Mouse (Mus musculus) limb, embryonic 14.5 days (tissue): ENCODE results near the gene Msmp. TPM values are rescaled to one million over a fixed set of nuclear protein-coding genes. Genes with fewer than 3 reads are reported as not detected.

ENCODE experiments used
- ATAC-seq: fragments of 200-750 bp; cut with Nextera tagmentation; 2 replicates; pipeline ENCODE4 v1.8.0; 2017; ENCODE audit warnings: low read depth, moderate number of reproducible peaks, moderate TSS enrichment; ENCODE audit not compliant: low FRiP score
- DNase-seq: peaks from one replicate; pipeline ENCODE4 v3.0.0-alpha.2; 2015; ENCODE audit warnings: low spot score
- H3K27ac ChIP-seq: fragments of 300-500 bp; sonication (generic); replicated peaks from 2 replicates; pipeline ENCODE4 v1.5.1; 2014; ENCODE audit warnings: low read depth, mild to moderate bottlenecking, low read length, moderate library complexity, mixed read lengths
- H3K27me3 ChIP-seq: fragments of 300-500 bp; sonication (generic); 2 replicates; pipeline ENCODE4 v1.6.1; 2014; ENCODE audit warnings: low read length, mixed read lengths; ENCODE audit not compliant: control insufficient read depth, insufficient read depth
- H3K36me3 ChIP-seq: fragments of 300-500 bp; sonication (generic); 2 replicates; pipeline ENCODE4 v1.6.1; 2014; ENCODE audit warnings: mild to moderate bottlenecking, low read length, moderate library complexity, mixed read lengths; ENCODE audit not compliant: control insufficient read depth, insufficient read depth
- H3K4me1 ChIP-seq: fragments of 300-500 bp; sonication (generic); 2 replicates; pipeline ENCODE4 v1.6.1; 2014; ENCODE audit warnings: antibody characterized with exemption, low read length, mixed read lengths; ENCODE audit not compliant: control insufficient read depth, insufficient read depth
- H3K4me2 ChIP-seq: fragments of 300-500 bp; sonication (generic); replicated peaks from 2 replicates; pipeline ENCODE4 v1.6.1; 2014; ENCODE audit warnings: low read depth, mild to moderate bottlenecking, low read length, moderate library complexity; ENCODE audit not compliant: severe bottlenecking
- H3K4me3 ChIP-seq: fragments of 300-500 bp; sonication (generic); replicated peaks from 2 replicates; pipeline ENCODE4 v1.5.1; 2014; ENCODE audit warnings: low read length
- H3K9ac ChIP-seq: fragments of 300-500 bp; sonication (generic); 2 replicates; pipeline ENCODE4 v1.6.1; 2014; ENCODE audit warnings: mild to moderate bottlenecking, low read depth, low read length, moderate library complexity; ENCODE audit not compliant: severe bottlenecking
- H3K9me3 ChIP-seq: fragments of 300-500 bp; sonication (generic); 2 replicates; pipeline ENCODE4 v1.6.1; 2016; ENCODE audit warnings: low read length; ENCODE audit not compliant: control insufficient read depth
- POLR2A ChIP-seq: fragments of 200-500 bp; IDR thresholded peaks from 2 replicates; pipeline ENCODE4 v1.8.0; 2012; ENCODE audit warnings: inconsistent platforms, mild to moderate bottlenecking, moderate library complexity, borderline replicate concordance; ENCODE audit not compliant: insufficient read depth, insufficient read length; ENCODE audit errors: extremely low read depth
- WGBS: fragments of 180-500 bp; shearing (Covaris S2); extraction: QIAGEN DNeasy Blood & Tissue Kit; methylation state at CpG from one replicate; pipeline ENCODE4 v1.1.7; 2014; 5-methylcytosine and 5-hydroxymethylcytosine counted together
- polyA plus RNA-seq, 2 experiments: library from polyadenylated mRNA; depleted of rRNA in 1 of 2; stranded (reverse) in 1 of 2; unstranded in 1 of 2; fragments of >200 nt; fragmentation: Nextera tagmentation in 1 of 2; extraction: Ambion mirVana in 1 of 2; gene quantifications; 2 replicates each; pipeline versions ENCODE4 v1.2.1 to v1.2.3; 2012 to 2014

Gene Msmp
- polyA plus RNA-seq, 2 experiments: 0.88 to 2.8 TPM

DNA sequence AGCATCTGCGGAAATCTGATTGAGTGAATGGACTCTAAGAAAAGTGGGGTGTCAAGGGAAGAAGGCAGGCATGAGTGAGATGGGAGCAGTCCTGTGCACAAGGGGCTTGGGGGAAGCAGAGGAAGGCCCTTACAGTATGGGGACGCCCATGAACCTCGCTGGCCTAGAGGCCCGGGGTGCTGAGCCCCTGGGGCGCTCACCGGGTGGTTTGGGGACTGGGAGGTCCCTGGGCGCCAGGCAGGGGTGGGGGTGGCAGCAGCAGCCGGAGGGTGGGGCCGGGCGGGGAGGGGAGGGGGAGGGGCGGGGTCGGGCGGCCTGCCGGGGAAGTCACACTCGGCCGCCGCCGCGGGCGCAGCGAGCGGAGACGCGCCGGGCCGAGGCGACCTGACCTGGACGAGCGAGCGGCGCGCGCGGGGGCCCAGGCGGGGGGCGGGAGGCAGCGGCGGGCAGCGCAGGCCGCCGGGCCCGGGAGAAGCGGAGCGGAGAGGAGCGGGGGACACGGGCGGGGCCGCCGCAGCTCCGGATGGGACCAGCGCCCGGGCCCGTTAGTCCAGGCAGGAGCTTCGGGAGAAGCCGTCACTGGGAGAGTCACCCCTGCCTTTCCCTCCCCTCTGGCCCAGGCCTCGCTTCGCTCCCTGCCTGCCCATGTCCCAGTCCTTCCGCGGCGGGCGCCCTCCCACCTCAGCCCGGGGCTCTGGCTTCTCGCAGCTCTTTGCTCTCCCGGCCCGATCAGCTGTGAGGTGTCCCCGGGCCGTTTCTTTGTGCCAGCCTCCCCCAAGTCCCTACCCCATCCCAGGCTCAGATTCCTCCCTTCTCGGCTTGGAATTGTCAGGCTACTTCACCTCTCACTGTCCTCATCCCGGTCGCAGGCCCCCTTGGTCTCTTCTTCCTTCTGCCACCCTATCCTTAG is 47.0 kb upstream of the Msmp start, which contains the start of gene Npr2:
Npr2 (plus strand) TSS at position 890 of the 910 bp plus-strand sequence.
- DNase-seq: peak; percentile 34
- WGBS: 1% methylated on average over 32 of the region's 70 CpGs
- Histone ChIP-seq H3K27me3 (no peaks in the 10 kb centered on the region), H3K9me3 (no peaks in the 10 kb centered on the region), H3K4me3 (peak within 1 kb of the TSS; percentile 68), H3K4me1 (peaks cover 26% of the 10 kb centered on the region), H3K36me3 (no peaks in the 10 kb centered on the region), H3K27ac (peak within 1 kb of the TSS; percentile 74), H3K9ac (peak within 1 kb of the TSS; percentile 97), H3K4me2 (peak within 1 kb of the TSS; percentile 93)
- ATAC-seq: peak; percentile 66
- no peak for TF ChIP-seq POLR2A

- no peak for TF ChIP-seq POLR2A
- peak overlapping the region; percentile 68; the same call in 1 of the 2 replicates for H3K4me3 ChIP-seq
- H3K4me1 ChIP-seq: peaks cover 26% of the 10 kb centered on the region
- H3K9ac ChIP-seq: no peak overlapping the region; the same call in 1 of the 2 replicates
- DNase-seq (no peak), ATAC-seq (peak; percentile 1; the same call in 1 of the 2 replicates)
- WGBS: 23% methylated on average over 5 of the region's 5 CpGs
- H3K27ac ChIP-seq: peak overlapping the region; percentile 74; the same call in 1 of the 2 replicates
- H3K27me3 ChIP-seq: no peaks in the 10 kb centered on the region
- peak overlapping the region; percentile 93 for H3K4me2 ChIP-seq
- no peaks in the 10 kb centered on the region for H3K36me3 ChIP-seq
- peaks cover 6% of the 10 kb centered on the region for H3K9me3 ChIP-seq
These were observed 46.4 kb upstream of the Msmp start for GRCm38 (mm10) chr4:43630671-43631045.

GRCm38 (mm10) chr4:43630030-43630581 is 45.8 kb upstream of the Msmp start:
- Histone ChIP-seq H3K36me3 (no peaks in the 10 kb centered on the region), H3K27ac (0 out of 2 replicates have a peak overlapping the region, but pooled peaks have one; percentile 74), H3K4me1 (peaks cover 26% of the 10 kb centered on the region), H3K4me3 (no peak overlapping the region), H3K4me2 (peak overlapping the region; percentile 31; the same call in 1 of the 2 replicates), H3K9ac (no peak overlapping the region), H3K9me3 (peaks cover 11% of the 10 kb centered on the region), H3K27me3 (no peaks in the 10 kb centered on the region)
- DNase-seq (peak; percentile 89), ATAC-seq (peak; percentile 52; the same call in 1 of the 2 replicates)
- TF ChIP-seq POLR2A: no peak
- 6% methylated on average over 5 of the region's 5 CpGs for WGBS

DNA sequence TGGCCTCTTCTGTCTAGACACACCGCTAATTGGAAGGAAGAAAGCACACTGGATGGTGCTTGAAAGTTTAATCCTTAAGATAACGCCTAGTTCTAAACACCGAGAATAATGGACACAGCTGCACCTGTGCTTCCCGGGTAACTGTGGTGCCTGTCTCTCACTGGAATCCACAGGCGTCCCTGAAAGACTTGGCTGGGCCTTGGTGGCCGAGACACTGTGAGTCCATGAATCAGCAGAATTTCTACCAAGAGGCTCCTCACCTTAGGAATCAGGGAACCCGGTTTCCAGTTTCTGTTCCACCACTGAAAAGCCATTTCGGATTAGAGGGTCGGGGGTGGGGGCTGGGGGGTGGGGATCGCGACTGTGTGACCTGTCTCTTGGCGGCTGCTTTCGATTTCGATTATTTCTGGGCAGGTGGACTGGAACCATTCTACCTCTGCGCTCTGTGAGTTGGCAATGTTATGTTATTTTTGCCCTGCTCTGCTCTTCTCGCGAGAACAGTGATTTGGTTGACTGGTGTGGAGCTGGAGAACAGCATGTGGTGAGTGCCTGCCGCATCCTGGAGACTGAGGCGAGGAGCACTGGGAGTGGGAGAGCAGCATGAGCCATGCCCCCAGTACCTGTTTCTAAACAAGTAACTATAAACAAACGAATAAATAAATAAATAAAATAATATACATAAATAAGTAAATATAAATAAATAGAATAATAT is 45.0 kb upstream of the Msmp start:
- Histone ChIP-seq H3K9me3 (peaks cover 13% of the 10 kb centered on the region), H3K9ac (no peak overlapping the region), H3K36me3 (no peaks in the 10 kb centered on the region), H3K27ac (no peak overlapping the region), H3K4me1 (peaks cover 26% of the 10 kb centered on the region), H3K4me3 (no peak overlapping the region), H3K27me3 (no peaks in the 10 kb centered on the region), H3K4me2 (no peak overlapping the region)
- DNase-seq (peak; percentile 12), ATAC-seq (no peak)
- 47% methylated on average over 20 of the region's 20 CpGs for WGBS
- no peak for TF ChIP-seq POLR2A
